Mouse (Mus musculus): ENCODE measurements at regions not wholly inside any gene's neighbourhood (a gene's known extent, or its start where the extent isn't known, plus 50 kb on each side); places are given as distances from the start of the nearest gene placed in this dataset.

- no peak for DNase-seq
- intact Hi-C loops (cut with DNase I) = no loop called here
These were observed 51.8 kb upstream of the Tenm3 start for GRCm38 (mm10) chr8:48895586-48895985.
